Mouse (Mus musculus) midbrain, embryonic 12.5 days (tissue): ENCODE measurements around the gene Mctp1. TPM values are rescaled to one million over a fixed set of nuclear protein-coding genes. Genes with fewer than 3 reads are reported as not detected.
A peak's percentile ranks its signal among the peaks of the same experiment; 100 is the strongest.
"Not testable (repeated sequence)": the region's sequence is repeated elsewhere in the genome, so short reads cannot be mapped to it uniquely, and the experiment has no call there.

ENCODE experiments used
- ATAC-seq: fragments of 200-750 bp; cut with Nextera tagmentation; 2 replicates; pipeline ENCODE4 v1.8.0; 2017; ENCODE audit warnings: low read depth, moderate TSS enrichment, moderate library complexity; ENCODE audit not compliant: low FRiP score
- H3K27ac ChIP-seq: fragments of 300-500 bp; sonication (generic); replicated peaks from 2 replicates; pipeline ENCODE4 v1.5.1; 2016; ENCODE audit warnings: mild to moderate bottlenecking
- H3K27me3 ChIP-seq: fragments of 300-500 bp; sonication (generic); 2 replicates; pipeline ENCODE4 v1.6.1; 2016; ENCODE audit warnings: mild to moderate bottlenecking
- H3K36me3 ChIP-seq: fragments of 300-500 bp; sonication (generic); 2 replicates; pipeline ENCODE4 v1.6.1; 2016
- H3K4me1 ChIP-seq: fragments of 300-500 bp; sonication (generic); 2 replicates; pipeline ENCODE4 v1.6.1; 2016
- H3K4me2 ChIP-seq: fragments of 300-500 bp; sonication (generic); replicated peaks from 2 replicates; pipeline ENCODE4 v1.6.1; 2016; ENCODE audit warnings: mild to moderate bottlenecking, moderate library complexity
- H3K4me3 ChIP-seq: fragments of 300-500 bp; sonication (generic); 2 replicates; pipeline ENCODE4 v1.5.1; 2016; ENCODE audit warnings: mild to moderate bottlenecking
- H3K9ac ChIP-seq: fragments of 300-500 bp; sonication (generic); replicated peaks from 2 replicates; pipeline ENCODE4 v1.6.1; 2016; ENCODE audit warnings: mild to moderate bottlenecking, moderate library complexity
- H3K9me3 ChIP-seq: fragments of 300-500 bp; sonication (generic); 2 replicates; pipeline ENCODE4 v1.6.1; 2016; ENCODE audit warnings: mild to moderate bottlenecking
- WGBS: fragments of 180-500 bp; shearing (Covaris S2); methylation state at CpG from one replicate; pipeline ENCODE4 v1.1.7; 2016; 5-methylcytosine and 5-hydroxymethylcytosine counted together
- polyA plus RNA-seq: library from polyadenylated mRNA; unstranded; fragments of >200 nt; fragmentation: Nextera tagmentation; extraction: Ambion mirVana; gene quantifications from 2 replicates; pipeline ENCODE4 v1.2.1, GENCODE M21; 2016

Gene Mctp1
- polyA plus RNA-seq, 1 experiment from 2014 or later: 4.9 TPM

GRCm38 (mm10) chr13:76567448-76567847, 183.1 kb downstream of the Mctp1 start:
- no peaks in the 10 kb centered on the region for H3K4me1 ChIP-seq
- ATAC-seq: no peak
- no peak overlapping the region for H3K27ac ChIP-seq
- no peak overlapping the region for H3K9ac ChIP-seq
- 83% methylated on average over 4 of the region's 4 CpGs for WGBS
- no peaks in the 10 kb centered on the region for H3K36me3 ChIP-seq
- no peaks in the 10 kb centered on the region for H3K27me3 ChIP-seq
- H3K9me3 ChIP-seq: no peaks in the 10 kb centered on the region
- H3K4me2 ChIP-seq: no peak overlapping the region
- no peak overlapping the region for H3K4me3 ChIP-seq

GRCm38 (mm10) chr13:76568569-76569211, 184.4 kb downstream of the Mctp1 start:
- no peak for ATAC-seq
- H3K9me3 ChIP-seq: no peaks in the 10 kb centered on the region
- H3K36me3 ChIP-seq: no peaks in the 10 kb centered on the region
- H3K27me3 ChIP-seq: no peaks in the 10 kb centered on the region
- no peak overlapping the region for H3K9ac ChIP-seq
- no peak overlapping the region for H3K4me2 ChIP-seq
- 71% methylated on average over 2 of the region's 2 CpGs for WGBS
- no peaks in the 10 kb centered on the region for H3K4me1 ChIP-seq
- no peak overlapping the region for H3K4me3 ChIP-seq
- no peak overlapping the region for H3K27ac ChIP-seq

GRCm38 (mm10) chr13:76579414-76579813, 195.1 kb downstream of the Mctp1 start:
- H3K4me1 ChIP-seq: no peaks in the 10 kb centered on the region
- no peak for ATAC-seq
- no peak overlapping the region for H3K4me2 ChIP-seq
- no peaks in the 10 kb centered on the region for H3K36me3 ChIP-seq
- H3K9ac ChIP-seq: no peak overlapping the region
- H3K4me3 ChIP-seq: no peak overlapping the region
- no peaks in the 10 kb centered on the region for H3K9me3 ChIP-seq
- WGBS: 47% methylated on average over 5 of the region's 5 CpGs
- H3K27ac ChIP-seq: no peak overlapping the region
- no peaks in the 10 kb centered on the region for H3K27me3 ChIP-seq

- no peaks in the 10 kb centered on the region for H3K36me3 ChIP-seq
- H3K9ac ChIP-seq: no peak overlapping the region
- H3K27ac ChIP-seq: no peak overlapping the region
- H3K4me2 ChIP-seq: no peak overlapping the region
- ATAC-seq: no peak
- H3K27me3 ChIP-seq: no peaks in the 10 kb centered on the region
- 78% methylated on average over 3 of the region's 3 CpGs for WGBS
- no peaks in the 10 kb centered on the region for H3K9me3 ChIP-seq
- no peak overlapping the region for H3K4me3 ChIP-seq
- H3K4me1 ChIP-seq: no peaks in the 10 kb centered on the region
Observed at GRCm38 (mm10) chr13:76585447-76585846, 201.1 kb downstream of the Mctp1 start.

GRCm38 (mm10) chr13:76590709-76591108, 206.4 kb downstream of the Mctp1 start:
- peak; percentile 60; the same call in 1 of the 2 replicates for ATAC-seq
- H3K9ac ChIP-seq, H3K4me3 ChIP-seq, H3K9me3 ChIP-seq, H3K36me3 ChIP-seq, H3K27me3 ChIP-seq, H3K4me2 ChIP-seq, H3K4me1 ChIP-seq, H3K27ac ChIP-seq: not testable (repeated sequence)
- WGBS: 83% methylated on average over 11 of the region's 11 CpGs

- Histone ChIP-seq H3K9me3 (no peaks in the 10 kb centered on the region), H3K36me3 (no peaks in the 10 kb centered on the region), H3K4me3 (no peak overlapping the region), H3K27ac (no peak overlapping the region), H3K4me2 (no peak overlapping the region), H3K4me1 (no peaks in the 10 kb centered on the region), H3K9ac (no peak overlapping the region), H3K27me3 (no peaks in the 10 kb centered on the region)
- no peak for ATAC-seq
Observed at GRCm38 (mm10) chr13:76591189-76591588, 206.9 kb downstream of the Mctp1 start.

GRCm38 (mm10) chr13:76591692-76592091, 207.4 kb downstream of the Mctp1 start:
- Histone ChIP-seq H3K4me1 (no peaks in the 10 kb centered on the region), H3K27ac (no peak overlapping the region), H3K27me3 (no peaks in the 10 kb centered on the region), H3K9me3 (no peaks in the 10 kb centered on the region), H3K4me3 (no peak overlapping the region), H3K4me2 (no peak overlapping the region), H3K9ac (no peak overlapping the region), H3K36me3 (no peaks in the 10 kb centered on the region)
- ATAC-seq: no peak
- 100% methylated on average over 1 of the region's 1 CpGs for WGBS

GRCm38 (mm10) chr13:76592908-76593307, 208.6 kb downstream of the Mctp1 start:
- no peak for ATAC-seq
- no peaks in the 10 kb centered on the region for H3K9me3 ChIP-seq
- no peaks in the 10 kb centered on the region for H3K4me1 ChIP-seq
- no peak overlapping the region for H3K27ac ChIP-seq
- H3K9ac ChIP-seq: no peak overlapping the region
- H3K4me3 ChIP-seq: no peak overlapping the region
- no peaks in the 10 kb centered on the region for H3K27me3 ChIP-seq
- 90% methylated on average over 2 of the region's 2 CpGs for WGBS
- no peak overlapping the region for H3K4me2 ChIP-seq
- H3K36me3 ChIP-seq: no peaks in the 10 kb centered on the region

GRCm38 (mm10) chr13:76597005-76597404, 212.7 kb downstream of the Mctp1 start:
- 78% methylated on average over 7 of the region's 7 CpGs for WGBS

GRCm38 (mm10) chr13:76609425-76609824, 225.1 kb downstream of the Mctp1 start:
- no peaks in the 10 kb centered on the region for H3K36me3 ChIP-seq
- H3K9me3 ChIP-seq: no peaks in the 10 kb centered on the region
- no peak for ATAC-seq
- no peak overlapping the region for H3K9ac ChIP-seq
- no peaks in the 10 kb centered on the region for H3K4me1 ChIP-seq
- H3K4me3 ChIP-seq: no peak overlapping the region
- no peak overlapping the region for H3K27ac ChIP-seq
- H3K27me3 ChIP-seq: no peaks in the 10 kb centered on the region
- H3K4me2 ChIP-seq: no peak overlapping the region

More at GRCm38 (mm10) chr13:76597005-76597404, 212.7 kb downstream of the Mctp1 start:
- Histone ChIP-seq H3K27ac (no peak overlapping the region), H3K4me2 (no peak overlapping the region), H3K4me3 (no peak overlapping the region), H3K9me3 (no peaks in the 10 kb centered on the region), H3K9ac (no peak overlapping the region), H3K27me3 (no peaks in the 10 kb centered on the region), H3K4me1 (no peaks in the 10 kb centered on the region), H3K36me3 (no peaks in the 10 kb centered on the region)
- no peak for ATAC-seq

- no peak for ATAC-seq
- Histone ChIP-seq H3K27ac (no peak overlapping the region), H3K4me2 (no peak overlapping the region), H3K9ac (no peak overlapping the region), H3K36me3 (no peaks in the 10 kb centered on the region), H3K4me1 (no peaks in the 10 kb centered on the region), H3K27me3 (no peaks in the 10 kb centered on the region), H3K4me3 (no peak overlapping the region), H3K9me3 (no peaks in the 10 kb centered on the region)
- 83% methylated on average over 2 of the region's 2 CpGs for WGBS
Observed at GRCm38 (mm10) chr13:76611499-76611898, 227.2 kb downstream of the Mctp1 start.

- no peak for ATAC-seq
- Histone ChIP-seq H3K4me1 (no peaks in the 10 kb centered on the region), H3K9me3 (no peaks in the 10 kb centered on the region), H3K9ac (no peak overlapping the region), H3K27me3 (no peaks in the 10 kb centered on the region), H3K4me2 (no peak overlapping the region), H3K27ac (no peak overlapping the region), H3K4me3 (no peak overlapping the region), H3K36me3 (no peaks in the 10 kb centered on the region)
Observed at GRCm38 (mm10) chr13:76620111-76620510, 235.8 kb downstream of the Mctp1 start.

GRCm38 (mm10) chr13:76620525-76620924, 236.2 kb downstream of the Mctp1 start:
- Histone ChIP-seq H3K4me1 (no peaks in the 10 kb centered on the region), H3K36me3 (no peaks in the 10 kb centered on the region), H3K4me3 (no peak overlapping the region), H3K9me3 (no peaks in the 10 kb centered on the region), H3K27me3 (no peaks in the 10 kb centered on the region), H3K4me2 (no peak overlapping the region), H3K9ac (no peak overlapping the region), H3K27ac (no peak overlapping the region)
- ATAC-seq: no peak
- WGBS: 48% methylated on average over 1 of the region's 1 CpGs
